Mouse (Mus musculus) embryonic facial prominence, embryonic 13.5 days (tissue): ENCODE data around the gene Sgpp1. TPM values are rescaled to one million over a fixed set of nuclear protein-coding genes. Genes with fewer than 3 reads are reported as not detected.

ENCODE experiments used
- ATAC-seq: fragments of 200-750 bp; cut with Nextera tagmentation; 2 replicates; pipeline ENCODE4 v1.8.0; 2017; ENCODE audit warnings: low read depth; ENCODE audit not compliant: insufficient number of reproducible peaks, insufficient read depth, low FRiP score, low TSS enrichment
- H3K27ac ChIP-seq: fragments of 300-500 bp; sonication (generic); 2 replicates; pipeline ENCODE4 v1.5.1; 2015; ENCODE audit warnings: moderate library complexity, mild to moderate bottlenecking, inconsistent platforms
- H3K27me3 ChIP-seq: fragments of 300-500 bp; sonication (generic); 2 replicates; pipeline ENCODE4 v1.6.1; 2015; ENCODE audit warnings: mild to moderate bottlenecking, inconsistent platforms
- H3K36me3 ChIP-seq: fragments of 300-500 bp; sonication (generic); 2 replicates; pipeline ENCODE4 v1.6.1; 2015; ENCODE audit warnings: mild to moderate bottlenecking, inconsistent platforms
- H3K4me1 ChIP-seq: fragments of 300-500 bp; sonication (generic); 2 replicates; pipeline ENCODE4 v1.6.1; 2015; ENCODE audit warnings: inconsistent platforms
- H3K4me2 ChIP-seq: fragments of 300-500 bp; sonication (generic); 2 replicates; pipeline ENCODE4 v1.6.1; 2015; ENCODE audit warnings: moderate library complexity, mild to moderate bottlenecking, inconsistent platforms
- H3K4me3 ChIP-seq: fragments of 300-500 bp; sonication (generic); 2 replicates; pipeline ENCODE4 v1.5.1; 2015; ENCODE audit warnings: mild to moderate bottlenecking, inconsistent platforms
- H3K9ac ChIP-seq: fragments of 300-500 bp; sonication (generic); 2 replicates; pipeline ENCODE4 v1.6.1; 2015; ENCODE audit warnings: mild to moderate bottlenecking, inconsistent platforms
- H3K9me3 ChIP-seq: fragments of 300-500 bp; sonication (generic); 2 replicates; pipeline ENCODE4 v1.6.1; 2016; ENCODE audit warnings: inconsistent platforms
- WGBS: fragments of 180-500 bp; shearing (Covaris S2); methylation state at CpG from one replicate; pipeline ENCODE4 v1.1.7; 2015; ENCODE audit warnings: mixed read lengths; 5-methylcytosine and 5-hydroxymethylcytosine counted together
- polyA plus RNA-seq: library from polyadenylated mRNA; unstranded; fragments of >200 nt; fragmentation: Nextera tagmentation; extraction: Ambion mirVana; gene quantifications from 2 replicates; pipeline ENCODE4 v1.2.1, GENCODE M21; 2015

Gene Sgpp1
- polyA plus RNA-seq, 1 experiment from 2014 or later = 14.7 TPM

GRCm38 (mm10) chr12:75752077-75752476 lies 16.5 kb upstream of the Sgpp1 start:
- H3K9ac ChIP-seq = no peak overlapping the region
- no peaks in the 10 kb centered on the region for H3K4me1 ChIP-seq
- no peaks in the 10 kb centered on the region for H3K27me3 ChIP-seq
- H3K4me3 ChIP-seq = no peak overlapping the region
- WGBS = 83% methylated on average over 3 of the region's 3 CpGs
- H3K36me3 ChIP-seq = no peaks in the 10 kb centered on the region
- H3K27ac ChIP-seq = no peak overlapping the region
- H3K4me2 ChIP-seq = no peak overlapping the region
- H3K9me3 ChIP-seq = no peaks in the 10 kb centered on the region
- no peak for ATAC-seq

DNA sequence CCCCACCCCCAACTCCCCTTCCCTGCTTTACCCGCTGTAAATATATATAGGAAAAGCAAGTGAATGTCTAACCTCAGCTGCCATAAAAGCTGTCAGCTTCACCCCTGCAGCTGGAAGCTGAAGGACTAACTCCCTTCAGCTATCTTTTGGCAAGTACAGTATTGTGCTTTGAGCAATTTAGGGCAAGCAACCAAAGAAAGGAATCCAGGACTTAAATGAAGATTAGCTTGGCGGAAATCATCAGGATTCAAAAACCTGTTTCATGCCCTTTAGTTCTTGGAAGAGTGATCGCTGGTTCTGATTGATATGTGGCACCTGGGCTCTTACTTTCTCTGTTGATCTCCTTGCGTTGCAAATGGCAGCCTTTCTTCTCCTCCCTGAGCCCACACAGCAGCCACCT lies 13.0 kb upstream of the Sgpp1 start:
- Histone ChIP-seq H3K27ac (no peak overlapping the region), H3K27me3 (no peaks in the 10 kb centered on the region), H3K9ac (no peak overlapping the region), H3K4me2 (no peak overlapping the region), H3K4me1 (no peaks in the 10 kb centered on the region), H3K9me3 (no peaks in the 10 kb centered on the region), H3K4me3 (no peak overlapping the region), H3K36me3 (no peaks in the 10 kb centered on the region)
- no peak for ATAC-seq
- 70% methylated on average over 4 of the region's 4 CpGs for WGBS

DNA sequence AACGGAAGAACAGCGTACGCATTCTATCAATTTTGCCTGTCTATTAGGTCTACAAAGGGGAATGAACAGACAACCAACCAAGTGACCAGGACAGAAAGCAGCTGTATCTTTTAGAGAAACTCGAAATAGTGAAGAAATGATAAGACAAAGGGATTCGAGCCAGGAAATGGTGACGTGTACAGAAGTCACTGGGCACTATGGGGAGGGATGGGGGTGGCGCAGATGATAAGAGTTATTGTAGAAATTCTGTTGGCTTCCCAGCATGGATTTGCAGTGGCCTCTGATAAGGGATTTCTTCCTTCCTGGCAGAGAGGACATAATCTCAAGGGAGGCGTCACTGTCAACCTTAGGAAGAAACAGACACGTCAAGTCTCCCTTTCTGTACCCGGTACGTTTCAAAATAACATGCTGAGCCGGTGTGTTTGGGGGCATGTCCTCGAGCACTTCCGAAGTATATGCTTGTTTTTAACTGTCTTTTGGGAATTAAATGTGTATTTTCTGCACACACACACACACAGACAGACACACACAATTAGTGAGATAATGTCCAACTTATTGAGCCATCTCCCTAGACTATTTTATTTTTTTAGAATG lies 10.3 kb upstream of the Sgpp1 start:
- H3K4me1 ChIP-seq = no peaks in the 10 kb centered on the region
- H3K4me3 ChIP-seq = no peak overlapping the region
- H3K9ac ChIP-seq = no peak overlapping the region
- ATAC-seq = no peak
- H3K9me3 ChIP-seq = no peaks in the 10 kb centered on the region
- H3K36me3 ChIP-seq = no peaks in the 10 kb centered on the region
- H3K27ac ChIP-seq = no peak overlapping the region
- 74% methylated on average over 14 of the region's 14 CpGs for WGBS
- H3K4me2 ChIP-seq = no peak overlapping the region
- H3K27me3 ChIP-seq = no peaks in the 10 kb centered on the region

DNA sequence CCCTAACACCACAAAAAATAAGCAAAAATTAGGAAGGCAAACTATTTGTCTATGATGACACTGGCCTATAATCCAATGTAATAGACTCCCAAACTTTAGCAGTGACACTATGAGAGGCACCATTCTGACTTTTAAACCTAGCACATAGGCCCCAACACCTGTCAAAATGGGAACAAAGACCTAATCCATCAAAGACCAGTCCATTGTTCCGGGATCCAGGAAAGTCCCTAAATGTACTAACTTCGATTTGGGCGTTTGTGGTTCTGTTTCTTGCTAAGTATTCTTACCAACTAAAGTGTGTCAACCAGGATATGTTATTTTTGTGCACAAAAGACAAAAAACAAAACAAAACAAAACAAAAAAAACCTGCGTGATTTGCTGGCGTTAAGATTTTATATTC lies 6.6 kb upstream of the Sgpp1 start:
- Histone ChIP-seq H3K4me2 (no peak overlapping the region), H3K4me3 (no peak overlapping the region), H3K9me3 (no peaks in the 10 kb centered on the region), H3K4me1 (no peaks in the 10 kb centered on the region), H3K27ac (no peak overlapping the region), H3K36me3 (no peaks in the 10 kb centered on the region), H3K27me3 (no peaks in the 10 kb centered on the region), H3K9ac (no peak overlapping the region)
- no peak for ATAC-seq
- WGBS = 81% methylated on average over 5 of the region's 5 CpGs

DNA sequence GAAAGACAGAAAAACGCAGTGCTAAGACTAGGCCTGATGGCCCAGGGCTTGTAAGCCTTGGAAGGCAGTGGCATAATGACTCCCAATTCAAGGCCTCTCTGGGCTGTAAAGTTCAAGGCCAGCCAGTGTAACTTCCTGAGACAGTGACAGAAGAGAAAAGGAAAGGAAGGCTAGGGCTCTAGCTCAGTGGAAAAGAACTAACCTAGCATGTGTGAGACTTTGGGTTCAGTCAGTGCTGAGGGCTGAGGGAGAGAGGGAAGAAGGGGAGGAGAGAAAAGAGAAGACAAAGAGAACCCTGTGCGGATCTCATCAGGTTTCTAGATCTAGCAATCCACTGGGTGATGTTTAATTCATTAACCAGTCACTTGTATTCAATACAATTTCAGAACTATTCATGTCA lies 5.7 kb upstream of the Sgpp1 start:
- Histone ChIP-seq H3K27ac (no peak overlapping the region), H3K9me3 (no peaks in the 10 kb centered on the region), H3K36me3 (no peaks in the 10 kb centered on the region), H3K4me1 (no peaks in the 10 kb centered on the region), H3K27me3 (no peaks in the 10 kb centered on the region), H3K4me3 (no peak overlapping the region), H3K4me2 (no peak overlapping the region), H3K9ac (no peak overlapping the region)
- WGBS = 87% methylated on average over 2 of the region's 2 CpGs
- no peak for ATAC-seq

GRCm38 (mm10) chr12:75740451-75740850 lies 4.9 kb upstream of the Sgpp1 start:
- H3K36me3 ChIP-seq = no peaks in the 10 kb centered on the region
- no peaks in the 10 kb centered on the region for H3K27me3 ChIP-seq
- no peak overlapping the region for H3K4me2 ChIP-seq
- H3K4me1 ChIP-seq = no peaks in the 10 kb centered on the region
- WGBS = 89% methylated on average over 1 of the region's 1 CpGs
- H3K27ac ChIP-seq = no peak overlapping the region
- H3K4me3 ChIP-seq = no peak overlapping the region
- no peaks in the 10 kb centered on the region for H3K9me3 ChIP-seq
- ATAC-seq = no peak
- no peak overlapping the region for H3K9ac ChIP-seq

DNA sequence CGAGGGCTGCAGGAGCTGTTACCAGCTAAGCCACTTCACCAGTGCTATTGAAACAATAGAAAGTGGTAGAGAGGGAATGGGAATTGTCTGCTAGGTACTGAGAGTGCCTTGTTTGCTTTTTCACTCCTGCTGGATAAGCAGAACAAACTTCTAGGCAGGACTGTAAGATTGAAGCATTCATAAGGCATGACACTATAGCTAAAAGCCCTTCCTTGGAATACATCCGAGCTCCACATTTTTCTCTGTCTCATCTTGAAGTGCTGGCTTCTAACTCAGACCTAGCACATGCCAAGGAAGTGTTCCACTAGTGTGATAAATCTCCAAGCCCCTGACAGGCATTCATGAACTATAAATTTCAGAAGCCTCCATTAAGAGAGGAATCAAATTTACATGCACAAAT lies 4.1 kb upstream of the Sgpp1 start:
- 59% methylated on average over 2 of the region's 2 CpGs for WGBS
- H3K36me3 ChIP-seq = no peaks in the 10 kb centered on the region
- H3K9me3 ChIP-seq = no peaks in the 10 kb centered on the region
- no peak overlapping the region for H3K27ac ChIP-seq
- no peak for ATAC-seq
- H3K9ac ChIP-seq = no peak overlapping the region
- H3K4me3 ChIP-seq = no peak overlapping the region
- no peaks in the 10 kb centered on the region for H3K4me1 ChIP-seq
- H3K27me3 ChIP-seq = no peaks in the 10 kb centered on the region
- no peak overlapping the region for H3K4me2 ChIP-seq

GRCm38 (mm10) chr12:75736296-75736695 lies 767 bp upstream of the Sgpp1 start:
- Histone ChIP-seq H3K4me2 (peak overlapping the region; percentile 97), H3K4me3 (no peak overlapping the region)
- 52% methylated on average over 4 of the region's 4 CpGs for WGBS

DNA sequence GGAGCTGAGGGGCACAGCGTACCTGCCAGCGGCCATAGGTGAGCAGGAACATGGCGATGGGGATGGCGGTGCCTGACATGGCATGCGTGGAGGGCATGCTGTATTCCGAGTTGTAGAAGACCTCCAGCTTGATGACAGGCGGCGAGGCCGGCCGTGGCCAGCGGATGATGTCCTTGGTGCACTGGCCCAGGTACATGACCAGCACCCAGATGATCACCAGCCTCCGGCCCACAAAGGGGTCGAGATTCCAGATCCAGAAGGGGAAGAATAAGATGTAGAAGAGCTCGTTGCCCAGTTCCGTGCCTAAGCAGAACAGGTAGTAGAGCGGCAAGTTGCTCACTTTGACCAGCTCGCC lies 661 bp downstream of the Sgpp1 start:
- no peaks in the 10 kb centered on the region for H3K9me3 ChIP-seq
- no peaks in the 10 kb centered on the region for H3K27me3 ChIP-seq
- H3K27ac ChIP-seq = no peak overlapping the region
- peak overlapping the region; percentile 93 for H3K9ac ChIP-seq
- H3K36me3 ChIP-seq = no peaks in the 10 kb centered on the region
- ATAC-seq = no peak
- H3K4me3 ChIP-seq = peak overlapping the region; percentile 81
- peak overlapping the region; percentile 97 for H3K4me2 ChIP-seq
- WGBS = 1% methylated on average over 17 of the region's 17 CpGs
- H3K4me1 ChIP-seq = peaks cover 9% of the 10 kb centered on the region

More at GRCm38 (mm10) chr12:75736296-75736695, 767 bp upstream of the Sgpp1 start:
- no peaks in the 10 kb centered on the region for H3K36me3 ChIP-seq
- peaks cover 9% of the 10 kb centered on the region for H3K4me1 ChIP-seq
- H3K27me3 ChIP-seq = no peaks in the 10 kb centered on the region
- ATAC-seq = no peak
- no peaks in the 10 kb centered on the region for H3K9me3 ChIP-seq
- H3K27ac ChIP-seq = no peak overlapping the region
- H3K9ac ChIP-seq = no peak overlapping the region

- Histone ChIP-seq H3K27ac (no peak overlapping the region), H3K4me2 (peak overlapping the region; percentile 97), H3K27me3 (no peaks in the 10 kb centered on the region), H3K9ac (peak overlapping the region; percentile 93), H3K9me3 (no peaks in the 10 kb centered on the region), H3K4me1 (peaks cover 9% of the 10 kb centered on the region), H3K36me3 (no peaks in the 10 kb centered on the region), H3K4me3 (peak overlapping the region; percentile 81)
- WGBS = 16% methylated on average over 10 of the region's 10 CpGs
- no peak for ATAC-seq
These were observed 1.4 kb downstream of the Sgpp1 start for GRCm38 (mm10) chr12:75734167-75734566.

- Histone ChIP-seq H3K9me3 (no peaks in the 10 kb centered on the region), H3K27me3 (no peaks in the 10 kb centered on the region), H3K4me3 (peak overlapping the region; percentile 81), H3K4me2 (peak overlapping the region; percentile 97), H3K27ac (no peak overlapping the region), H3K36me3 (peaks cover 6% of the 10 kb centered on the region), H3K4me1 (peaks cover 9% of the 10 kb centered on the region), H3K9ac (0 out of 2 replicates have a peak overlapping the region, but pooled peaks have one; percentile 2)
- ATAC-seq = no peak
- 40% methylated on average over 7 of the region's 7 CpGs for WGBS
These were observed 2.0 kb downstream of the Sgpp1 start for GRCm38 (mm10) chr12:75733331-75734070.

DNA sequence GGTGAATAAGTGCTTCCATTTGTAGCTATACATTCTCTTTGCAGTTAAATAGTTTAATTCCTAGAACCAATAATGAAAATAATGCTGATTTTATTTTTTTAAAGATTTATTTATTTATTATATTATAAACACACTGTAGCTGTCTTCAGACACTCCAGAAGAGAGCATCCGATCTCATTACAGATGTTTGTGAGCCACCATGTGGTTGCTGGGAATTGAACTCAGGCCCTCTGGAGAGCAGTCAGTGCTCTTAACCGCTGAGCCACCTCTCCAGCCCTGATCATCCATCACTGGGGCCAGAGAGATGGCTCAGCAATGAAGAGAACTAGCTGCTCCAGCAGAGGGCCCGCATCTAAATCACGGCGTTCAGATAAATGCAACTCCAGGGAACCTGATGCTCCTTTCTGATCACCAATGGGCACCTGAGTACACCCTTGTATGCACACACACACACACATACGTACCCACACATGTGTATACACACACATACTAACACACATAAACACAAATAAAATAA lies 3.5 kb downstream of the Sgpp1 start:
- ATAC-seq = no peak
- Histone ChIP-seq H3K4me1 (peaks cover 9% of the 10 kb centered on the region), H3K27ac (no peak overlapping the region), H3K9me3 (no peaks in the 10 kb centered on the region), H3K27me3 (no peaks in the 10 kb centered on the region), H3K4me3 (no peak overlapping the region), H3K4me2 (no peak overlapping the region), H3K9ac (no peak overlapping the region), H3K36me3 (peaks cover 11% of the 10 kb centered on the region)
- 60% methylated on average over 6 of the region's 6 CpGs for WGBS
